Mouse (Mus musculus): ENCODE results near the gene Plch1.

Plch1 gene

DNA sequence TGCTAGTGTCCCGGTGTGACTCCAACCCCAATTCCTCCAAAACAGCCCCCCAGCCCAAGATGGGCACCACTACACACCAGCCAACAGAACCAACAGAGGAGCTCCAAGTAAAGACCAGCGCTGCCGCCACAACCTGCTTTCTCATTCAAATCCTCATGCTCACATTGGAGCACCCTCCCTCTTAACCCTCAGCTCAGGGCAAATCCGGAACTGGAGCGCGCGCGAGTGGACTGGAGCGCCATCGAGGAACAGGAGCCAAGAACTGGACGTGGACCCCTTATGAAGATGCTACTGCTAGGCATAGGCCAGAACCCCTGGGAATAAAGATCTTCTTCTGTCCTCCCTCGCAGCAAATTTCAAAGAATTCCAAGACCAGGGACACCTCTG is at the start of gene Plch1:
Gene Plch1, minus strand, starts transcription at position 164 of the 387 bp plus-strand sequence.
- DNase-seq: peak; percentile 93

GRCm38 (mm10) chr3:63941204-63941850 is 42.1 kb upstream of the Plch1 start:
- DNase-seq: no peak

DNA sequence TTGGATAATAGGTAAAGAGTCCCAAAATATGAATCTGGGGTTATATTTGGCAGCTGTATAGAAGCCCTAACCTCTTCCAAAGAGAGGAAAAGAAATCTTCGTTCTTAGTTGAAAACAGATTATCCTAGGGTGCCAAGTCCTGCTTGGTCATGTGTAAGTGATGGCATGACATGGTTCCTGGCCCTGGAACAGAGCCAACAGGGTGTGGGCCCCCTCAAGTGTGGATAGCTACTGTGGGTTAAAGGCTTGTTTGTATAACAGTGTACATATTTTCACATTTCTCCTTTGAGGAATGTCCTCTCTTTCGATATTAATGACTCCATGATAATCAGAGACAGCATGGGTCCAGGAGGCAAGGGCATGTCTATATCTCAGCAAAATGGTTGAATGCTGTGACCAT is 39.7 kb upstream of the Plch1 start:
- no peak for DNase-seq

DNA sequence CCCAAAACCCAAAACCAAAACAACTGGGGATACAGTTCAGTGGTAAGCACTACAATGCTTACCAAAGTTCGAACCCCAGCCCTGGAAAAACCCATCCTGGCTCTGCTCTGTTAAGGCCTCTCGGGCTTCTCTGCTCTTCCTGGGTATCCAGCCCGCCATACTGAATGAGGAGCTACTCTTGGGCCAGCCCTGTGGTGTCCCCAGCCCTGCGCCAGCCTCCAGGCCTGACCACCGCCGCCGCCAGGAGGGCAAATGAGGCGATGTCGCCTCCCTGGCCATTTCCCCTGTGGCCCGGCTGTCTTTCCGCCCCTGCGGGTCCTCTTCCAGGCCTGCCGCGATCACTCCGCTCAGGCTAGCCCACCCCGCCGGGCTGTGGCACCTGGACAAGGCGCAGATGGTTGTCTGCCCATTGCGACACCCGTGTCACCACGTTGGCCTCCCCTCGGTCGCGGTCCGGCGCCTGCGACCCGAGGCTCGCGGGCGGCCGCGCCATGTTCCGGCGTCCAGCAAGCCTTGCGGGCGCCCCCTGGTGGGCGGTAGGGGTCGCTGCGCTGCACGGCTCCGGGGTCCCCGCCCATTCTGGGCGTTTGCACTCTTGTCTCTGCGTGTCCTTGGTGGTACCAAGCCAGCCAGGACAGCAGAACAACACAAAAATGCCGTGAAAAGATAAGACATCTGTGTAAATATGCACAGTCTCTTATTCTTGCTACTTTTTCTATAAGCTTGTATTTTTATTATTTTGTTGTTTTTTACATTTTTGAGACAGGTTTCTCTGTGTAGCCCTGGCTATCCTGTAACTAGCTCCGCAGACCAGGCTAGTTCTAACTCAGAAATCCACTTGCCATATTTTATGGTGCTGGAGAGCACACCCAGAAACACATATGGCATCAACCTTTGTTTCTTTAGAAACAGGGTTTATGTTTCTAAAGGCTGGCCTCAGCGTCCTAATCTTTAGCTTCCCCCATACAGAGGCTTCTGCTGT is 29.9 kb upstream of the Plch1 start, which contains the start of gene E130311K13Rik:
Gene E130311K13Rik, minus strand, starts transcription at position 595 of the 982 bp plus-strand sequence.
- DNase-seq: peak; percentile 93

- DNase-seq: peak; percentile 58
These were observed 20.4 kb upstream of the Plch1 start for GRCm38 (mm10) chr3:63919634-63920033.

DNA sequence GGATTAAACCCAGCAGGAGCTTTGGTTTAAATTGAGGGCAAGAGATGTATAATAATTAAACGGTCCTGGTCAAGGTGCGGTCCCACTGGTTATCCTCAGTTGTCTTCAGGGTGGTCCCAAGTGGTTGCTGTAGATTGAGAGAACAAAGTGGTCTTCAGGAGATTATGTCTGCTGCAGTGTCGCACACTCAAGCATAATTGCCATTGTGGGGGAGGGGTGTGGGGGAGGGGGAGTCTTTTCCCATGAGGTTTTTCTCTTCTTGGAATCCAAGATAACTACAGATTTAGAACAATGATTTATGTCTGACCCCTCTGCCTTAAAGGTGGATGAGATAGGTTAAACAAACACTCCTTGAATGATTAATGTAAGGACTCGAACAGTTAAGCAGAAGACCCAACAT is 11.0 kb upstream of the Plch1 start:
- DNase-seq: no peak

GRCm38 (mm10) chr3:63905241-63905640 is 6.0 kb upstream of the Plch1 start:
- peak; percentile 61 for DNase-seq

DNA sequence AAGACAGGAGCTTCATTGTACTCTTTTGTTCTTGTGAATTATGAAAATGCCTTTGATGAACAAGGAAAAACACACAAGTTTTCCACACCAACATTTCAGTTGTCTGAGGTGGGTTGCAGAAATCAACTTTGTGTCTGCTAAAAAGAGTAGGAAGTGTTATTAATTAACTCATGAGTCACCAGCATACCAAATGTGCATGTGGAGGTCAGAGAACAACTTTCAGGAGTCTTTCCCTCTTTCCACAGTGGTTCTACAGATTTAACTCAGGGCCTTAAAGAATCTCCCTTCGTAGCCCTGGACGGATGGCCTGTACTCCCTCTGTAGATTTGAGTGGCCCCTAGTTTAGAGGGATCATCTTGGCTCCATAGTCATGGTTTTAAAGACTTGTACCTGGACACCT is 4.9 kb upstream of the Plch1 start:
- no peak for DNase-seq

DNA sequence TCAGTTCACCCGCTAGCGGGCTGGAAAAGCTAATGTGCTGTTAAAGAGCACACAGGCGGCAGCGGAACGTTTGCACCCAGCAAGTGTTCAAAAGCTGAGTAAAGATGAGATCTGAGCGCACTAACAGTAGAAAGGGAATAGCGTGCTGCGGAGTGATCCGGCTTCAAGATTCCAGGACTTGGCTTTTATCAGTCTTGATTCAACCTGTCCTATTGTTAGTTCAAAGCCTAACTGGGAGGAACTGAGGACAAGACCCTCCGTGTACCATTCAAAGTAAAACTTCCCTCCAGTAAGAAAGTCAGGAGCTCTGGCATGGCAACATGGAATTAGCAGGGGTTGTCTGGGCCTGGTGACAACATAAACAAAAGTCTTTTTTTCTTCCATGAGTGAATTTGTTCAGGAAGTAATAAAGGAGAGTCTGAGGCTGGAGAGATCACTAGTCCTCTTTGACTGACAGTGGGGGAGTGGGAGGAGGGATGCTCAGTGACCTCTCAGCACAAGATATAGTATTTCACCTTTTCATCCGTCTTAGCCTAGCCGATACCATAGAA is 824 bp upstream of the Plch1 start:
- DNase-seq: peak; percentile 71

- DNase-seq: peak; percentile 95
These were observed 527 bp downstream of the Plch1 start for GRCm38 (mm10) chr3:63898581-63899308.

DNA sequence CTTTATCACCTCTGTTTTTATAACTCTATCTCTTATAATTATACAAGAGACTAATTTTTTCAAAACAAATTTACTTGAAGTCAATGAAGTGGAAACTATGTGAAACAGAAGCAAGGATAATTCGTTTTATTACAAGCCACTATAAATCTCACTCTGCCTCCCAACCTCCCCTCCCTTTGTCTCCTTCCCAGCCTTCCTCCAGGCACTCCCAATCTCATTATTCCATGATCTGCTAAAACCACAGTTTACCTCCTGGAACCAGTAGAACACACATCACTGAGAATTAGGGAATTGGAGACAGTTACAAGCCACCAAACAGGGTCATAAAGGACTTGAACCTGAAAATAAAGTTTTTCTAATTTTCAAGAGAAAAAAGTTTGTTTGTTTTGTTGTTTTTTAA is 2.1 kb downstream of the Plch1 start:
- DNase-seq: peak; percentile 27

GRCm38 (mm10) chr3:63896303-63896702 is 3.0 kb downstream of the Plch1 start:
- DNase-seq: peak; percentile 24

GRCm38 (mm10) chr3:63895786-63896185 is 3.5 kb downstream of the Plch1 start:
- peak; percentile 63 for DNase-seq

- no peak for DNase-seq
These were observed 5.6 kb downstream of the Plch1 start for GRCm38 (mm10) chr3:63893677-63894076.

DNA sequence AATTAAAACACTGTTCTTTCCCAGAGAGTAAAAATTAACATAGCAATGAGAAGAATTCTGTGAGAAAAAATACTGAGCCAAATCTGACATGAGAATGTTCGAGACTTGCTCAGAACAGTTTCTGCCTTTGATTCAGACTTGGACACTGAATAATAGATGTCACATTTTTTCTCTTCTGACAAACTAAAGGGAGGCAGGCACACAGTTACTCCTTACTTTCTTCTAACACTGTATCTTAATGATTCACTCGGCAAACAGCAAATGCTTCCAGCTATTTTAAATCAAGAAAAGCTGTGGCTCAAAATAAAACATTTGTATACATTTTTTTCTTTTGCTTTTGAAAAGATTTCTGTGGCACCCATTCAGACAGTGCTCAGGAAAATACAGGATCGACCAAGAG is 7.1 kb downstream of the Plch1 start:
- no peak for DNase-seq

DNA sequence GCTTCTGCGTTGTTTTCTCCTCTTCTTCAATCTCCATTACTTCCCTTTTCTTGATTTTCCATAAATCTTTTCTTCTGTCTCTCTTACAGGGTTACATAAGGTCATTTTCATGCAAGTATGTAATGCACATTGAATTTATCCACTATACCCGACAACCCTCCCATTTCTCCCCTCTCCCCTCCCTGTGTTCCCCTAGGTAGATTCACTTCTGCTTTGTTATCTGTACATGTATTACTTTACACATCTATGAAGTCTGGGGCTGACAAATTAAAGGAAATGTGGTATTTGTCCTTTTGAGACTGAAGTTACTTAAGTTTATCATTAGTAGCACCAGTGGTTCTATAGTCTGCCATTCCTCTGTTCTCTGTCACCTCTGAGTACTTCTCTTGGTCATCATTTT is 18.2 kb downstream of the Plch1 start:
- no peak for DNase-seq

GRCm38 (mm10) chr3:63878995-63879666 is 20.1 kb downstream of the Plch1 start:
- peak; percentile 90 for DNase-seq

DNA sequence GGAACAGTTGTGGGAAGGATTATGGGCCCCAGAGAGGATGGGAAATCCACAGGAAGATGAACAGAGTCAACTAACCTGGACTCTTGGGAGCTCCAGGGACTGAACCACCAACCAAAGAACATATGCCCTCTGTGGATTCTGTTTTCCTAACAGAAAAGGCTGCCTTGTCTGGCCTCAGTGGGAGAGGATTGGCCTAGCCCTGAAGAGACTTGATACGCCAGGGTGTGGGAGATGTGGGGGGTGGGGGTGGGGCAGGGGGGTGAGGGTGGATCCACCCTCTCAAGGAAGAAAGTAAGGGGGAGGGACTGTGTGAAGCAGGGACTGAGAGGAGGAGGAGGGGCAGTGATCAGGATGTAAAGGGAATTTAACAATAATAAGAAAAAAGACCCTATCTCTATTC is 26.5 kb downstream of the Plch1 start:
- no peak for DNase-seq

DNA sequence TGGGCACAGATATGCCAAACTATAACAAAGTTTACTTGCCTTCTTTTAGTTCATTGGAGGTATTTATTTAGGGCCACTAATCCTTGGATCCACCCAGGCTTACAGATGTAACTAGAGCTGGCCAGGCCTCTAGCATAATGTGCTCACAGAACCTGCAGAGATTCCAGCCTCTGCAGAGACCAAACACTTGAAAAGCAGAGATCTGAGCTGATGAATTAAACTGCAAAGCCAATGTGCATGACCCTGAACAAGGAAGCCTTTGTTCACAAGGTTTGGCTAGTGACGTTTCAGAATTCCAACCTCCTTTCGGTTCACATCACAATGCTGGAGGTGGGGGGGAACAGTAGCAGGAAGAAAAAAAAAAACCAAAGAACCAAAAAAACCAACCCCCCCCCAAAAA is 28.0 kb downstream of the Plch1 start:
- DNase-seq: peak; percentile 85

DNA sequence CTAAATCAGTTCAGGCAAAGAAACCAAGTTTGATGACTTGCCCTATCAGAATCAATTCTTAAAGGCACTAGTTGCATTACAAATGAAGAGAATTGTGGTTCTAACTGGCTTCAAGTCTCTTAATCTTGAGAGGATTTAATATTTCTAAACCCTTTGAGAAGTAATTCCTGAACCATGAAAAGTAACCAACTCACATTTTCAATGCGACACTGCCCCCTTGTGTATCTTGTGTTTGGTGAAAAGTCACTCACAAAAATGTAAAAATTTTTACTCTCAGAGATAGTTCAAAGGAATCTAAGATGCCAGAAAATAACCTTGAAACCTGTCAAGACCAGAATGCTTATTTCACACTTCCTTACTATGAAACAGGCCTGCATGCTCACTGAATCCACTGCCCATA is 31.0 kb downstream of the Plch1 start:
- peak; percentile 76 for DNase-seq

GRCm38 (mm10) chr3:63865069-63865468 is 34.2 kb downstream of the Plch1 start:
- DNase-seq: no peak

- DNase-seq: peak; percentile 83
These were observed 36.6 kb downstream of the Plch1 start for GRCm38 (mm10) chr3:63862716-63863115.

All from retina, postnatal 1 day (tissue).